Mouse (Mus musculus): Measurements from ENCODE around the gene Sik3. TPM values are rescaled to one million over a fixed set of nuclear protein-coding genes. Genes with fewer than 3 reads are reported as not detected.

Gene Sik3
- polyA plus RNA-seq, 1 experiment from 2014 or later: 5.7 TPM

DNA sequence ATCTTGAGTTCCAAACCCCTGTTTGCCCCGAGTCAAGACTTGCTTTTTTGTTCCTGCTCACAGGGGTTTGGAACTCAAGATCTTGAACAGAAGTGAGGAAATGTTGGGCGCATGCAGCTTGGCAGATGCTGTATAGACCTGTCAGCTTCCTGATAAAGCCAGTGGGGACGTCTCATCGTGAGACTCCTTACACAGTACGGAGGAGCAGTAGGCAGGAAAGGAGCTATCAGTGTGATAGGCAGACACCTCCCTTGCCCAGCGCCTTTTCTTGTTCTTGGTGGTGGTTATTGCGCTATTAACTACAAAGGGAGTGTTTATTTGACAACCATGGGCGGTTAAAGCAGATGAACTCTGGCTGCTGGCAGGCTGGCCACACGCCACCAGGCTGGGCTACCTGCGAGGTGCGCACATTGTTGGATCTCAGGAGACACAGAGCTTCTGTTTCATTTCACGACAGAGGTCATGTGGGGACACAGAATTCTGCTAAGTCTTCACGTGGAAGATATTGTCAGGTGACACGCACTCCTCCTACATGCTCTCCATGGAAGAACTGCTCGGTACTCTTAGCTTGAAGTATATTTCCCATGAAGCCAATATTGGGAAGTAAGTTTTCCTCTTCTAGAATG lies 85.9 kb downstream of the Sik3 start:
- no peak overlapping the region for H3K27ac ChIP-seq (ENCODE audit: low read length)
- ATAC-seq (ENCODE audit: insufficient read depth, low FRiP score): no peak
- no peak overlapping the region for H3K4me2 ChIP-seq (ENCODE audit: low read depth, low read length)
- H3K9ac ChIP-seq (ENCODE audit: low read length): no peak overlapping the region
- no peak overlapping the region for H3K4me3 ChIP-seq (replicated peaks; ENCODE audit: low read length)
- peaks cover 12% of the 10 kb centered on the region for H3K4me1 ChIP-seq (ENCODE audit: control insufficient read depth, insufficient read depth, low read length)
- H3K27me3 ChIP-seq (ENCODE audit: control insufficient read depth, insufficient read depth, low read length): no peaks in the 10 kb centered on the region
- WGBS: 64% methylated on average over 15 of the region's 15 CpGs
- H3K36me3 ChIP-seq (ENCODE audit: control insufficient read depth, insufficient read depth, low read length): no peaks in the 10 kb centered on the region
- H3K9me3 ChIP-seq (replicated peaks; ENCODE audit: control insufficient read depth, low read length): no peaks in the 10 kb centered on the region

DNA sequence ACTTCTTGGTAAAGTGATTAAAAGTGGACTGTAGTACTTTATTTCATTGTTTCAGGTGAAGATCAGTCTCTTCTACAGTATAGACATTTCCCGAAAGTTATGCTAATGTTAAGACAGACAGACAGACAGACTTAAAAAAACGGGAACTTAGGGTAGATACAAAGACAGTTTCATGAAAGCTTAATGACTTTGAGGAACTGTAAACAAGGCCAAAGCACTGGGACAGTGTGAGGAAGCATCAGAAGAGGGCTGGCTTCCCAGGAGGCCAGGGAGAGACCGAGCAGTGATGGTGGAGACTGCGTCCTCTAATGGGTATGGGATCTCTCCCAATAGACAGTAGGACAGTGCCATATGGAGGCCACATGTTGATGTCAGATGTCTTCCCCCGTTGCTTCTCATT lies 86.5 kb downstream of the Sik3 start:
- Histone ChIP-seq H3K27me3 (ENCODE audit: control insufficient read depth, insufficient read depth, low read length) (no peaks in the 10 kb centered on the region), H3K9ac (ENCODE audit: low read length) (no peak overlapping the region), H3K4me3 (replicated peaks; ENCODE audit: low read length) (no peak overlapping the region), H3K9me3 (replicated peaks; ENCODE audit: control insufficient read depth, low read length) (no peaks in the 10 kb centered on the region), H3K36me3 (ENCODE audit: control insufficient read depth, insufficient read depth, low read length) (no peaks in the 10 kb centered on the region), H3K4me2 (ENCODE audit: low read depth, low read length) (no peak overlapping the region), H3K27ac (ENCODE audit: low read length) (no peak overlapping the region), H3K4me1 (ENCODE audit: control insufficient read depth, insufficient read depth, low read length) (peaks cover 12% of the 10 kb centered on the region)
- no peak for ATAC-seq (ENCODE audit: insufficient read depth, low FRiP score)
- 80% methylated on average over 5 of the region's 5 CpGs for WGBS

DNA sequence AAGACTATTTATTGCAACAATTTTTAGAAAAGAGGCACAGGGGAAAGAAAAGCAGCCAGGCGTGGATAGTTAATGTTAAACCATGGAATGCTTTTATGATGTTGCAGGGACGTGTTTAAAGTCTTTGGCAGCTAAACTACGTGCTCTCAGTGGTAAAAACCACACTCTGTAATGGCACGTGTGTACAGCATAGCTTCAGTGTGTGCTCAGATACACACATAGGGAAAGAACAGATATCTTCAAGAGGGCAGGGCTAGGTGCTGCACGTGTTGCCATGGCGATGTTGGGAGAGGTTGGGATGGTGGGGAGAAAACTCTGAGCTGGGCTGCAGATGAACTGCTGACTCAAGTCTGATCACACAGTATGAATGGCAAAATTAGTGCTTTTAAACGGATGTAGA lies 90.5 kb downstream of the Sik3 start:
- 65% methylated on average over 7 of the region's 7 CpGs for WGBS
- H3K27me3 ChIP-seq (ENCODE audit: control insufficient read depth, insufficient read depth, low read length): no peaks in the 10 kb centered on the region
- H3K27ac ChIP-seq (ENCODE audit: low read length): no peak overlapping the region
- no peak overlapping the region for H3K4me2 ChIP-seq (ENCODE audit: low read depth, low read length)
- peaks cover 12% of the 10 kb centered on the region; the same call in 1 of the 2 replicates for H3K4me1 ChIP-seq (ENCODE audit: control insufficient read depth, insufficient read depth, low read length)
- no peak overlapping the region for H3K4me3 ChIP-seq (replicated peaks; ENCODE audit: low read length)
- no peak overlapping the region for H3K9ac ChIP-seq (ENCODE audit: low read length)
- H3K9me3 ChIP-seq (replicated peaks; ENCODE audit: control insufficient read depth, low read length): no peaks in the 10 kb centered on the region
- no peaks in the 10 kb centered on the region for H3K36me3 ChIP-seq (ENCODE audit: control insufficient read depth, insufficient read depth, low read length)
- ATAC-seq (ENCODE audit: insufficient read depth, low FRiP score): peak; percentile 71; the same call in 1 of the 2 replicates

DNA sequence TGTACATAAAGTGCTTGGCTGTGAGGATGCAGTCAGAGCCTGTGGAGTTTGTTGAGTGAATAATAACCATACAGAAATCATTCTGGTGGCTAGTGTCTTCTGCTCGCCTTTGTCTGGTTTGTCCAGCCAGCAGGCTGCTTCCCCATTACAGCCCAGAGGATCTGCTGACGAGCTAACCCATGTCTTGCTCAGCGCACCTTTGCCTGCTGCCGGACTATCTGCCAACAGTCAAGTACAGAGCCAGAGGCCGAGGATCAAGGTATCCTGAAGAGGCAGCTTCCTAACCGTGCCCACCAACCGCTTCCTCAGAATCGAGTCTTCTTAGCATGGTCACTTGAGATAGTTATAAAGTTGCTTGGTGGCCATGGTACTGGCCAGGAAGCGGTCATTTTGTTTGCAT lies 93.5 kb downstream of the Sik3 start:
- Histone ChIP-seq H3K9ac (ENCODE audit: low read length) (no peak overlapping the region), H3K36me3 (ENCODE audit: control insufficient read depth, insufficient read depth, low read length) (no peaks in the 10 kb centered on the region), H3K9me3 (replicated peaks; ENCODE audit: control insufficient read depth, low read length) (no peaks in the 10 kb centered on the region), H3K4me2 (ENCODE audit: low read depth, low read length) (no peak overlapping the region), H3K4me3 (replicated peaks; ENCODE audit: low read length) (no peak overlapping the region), H3K27me3 (ENCODE audit: control insufficient read depth, insufficient read depth, low read length) (no peaks in the 10 kb centered on the region), H3K27ac (ENCODE audit: low read length) (no peak overlapping the region), H3K4me1 (ENCODE audit: control insufficient read depth, insufficient read depth, low read length) (peaks cover 20% of the 10 kb centered on the region)
- WGBS: 88% methylated on average over 9 of the region's 9 CpGs
- ATAC-seq (ENCODE audit: insufficient read depth, low FRiP score): no peak

DNA sequence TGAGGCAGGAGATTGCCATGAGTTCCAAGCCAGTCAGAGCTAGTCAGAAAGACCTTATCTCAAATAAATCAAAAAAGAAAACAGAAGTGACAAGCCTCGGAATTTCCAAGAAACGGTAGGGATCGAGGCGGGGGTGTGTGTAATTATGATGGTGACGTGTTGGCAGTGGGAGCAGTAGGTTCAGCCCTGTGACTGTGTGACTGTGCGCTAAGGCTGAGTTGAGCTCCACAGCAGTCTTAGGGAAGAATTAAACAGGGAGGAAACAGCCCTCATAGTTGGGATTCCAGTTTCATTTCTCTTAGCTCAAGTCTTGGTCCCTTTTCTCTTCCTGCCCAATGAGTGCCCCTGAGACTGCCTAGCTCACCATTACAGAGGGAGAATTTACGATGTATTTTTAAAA lies 98.0 kb downstream of the Sik3 start:
- ATAC-seq (ENCODE audit: insufficient read depth, low FRiP score): 0 out of 2 replicates have a peak, but pooled peaks have one; percentile 59
- 0 out of 2 replicates have a peak overlapping the region, but pooled peaks have one; percentile 4 for H3K4me2 ChIP-seq (ENCODE audit: low read depth, low read length)
- 16% methylated on average over 7 of the region's 7 CpGs for WGBS

DNA sequence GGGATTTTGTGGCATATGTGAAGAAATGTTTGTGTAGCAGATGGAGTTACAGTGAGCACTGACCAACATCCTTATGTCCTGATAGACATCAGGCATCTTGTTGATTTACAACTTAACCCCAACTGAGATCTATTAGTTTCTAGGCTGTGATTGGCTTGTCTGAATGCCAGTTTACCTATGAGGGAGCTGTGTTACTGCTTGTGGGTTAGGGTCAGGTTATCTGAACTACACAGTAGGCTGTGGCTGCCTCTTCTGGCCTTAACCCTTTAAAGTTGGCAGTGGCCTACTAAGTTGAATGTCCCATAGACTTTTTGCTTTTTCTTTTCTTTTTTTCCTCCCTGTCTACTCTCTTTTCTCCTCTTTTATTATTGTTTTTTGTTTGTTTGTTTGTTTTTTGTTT lies 98.7 kb downstream of the Sik3 start:
- Histone ChIP-seq H3K9ac (ENCODE audit: low read length) (no peak overlapping the region), H3K4me2 (ENCODE audit: low read depth, low read length) (no peak overlapping the region), H3K36me3 (ENCODE audit: control insufficient read depth, insufficient read depth, low read length) (no peaks in the 10 kb centered on the region), H3K27ac (ENCODE audit: low read length) (no peak overlapping the region; the same call in 1 of the 2 replicates), H3K4me3 (replicated peaks; ENCODE audit: low read length) (no peak overlapping the region), H3K9me3 (replicated peaks; ENCODE audit: control insufficient read depth, low read length) (no peaks in the 10 kb centered on the region), H3K27me3 (ENCODE audit: control insufficient read depth, insufficient read depth, low read length) (no peaks in the 10 kb centered on the region), H3K4me1 (ENCODE audit: control insufficient read depth, insufficient read depth, low read length) (peaks cover 43% of the 10 kb centered on the region)
- ATAC-seq (ENCODE audit: insufficient read depth, low FRiP score): no peak

More for the DNA sequence above, 98.0 kb downstream of the Sik3 start:
- H3K27ac ChIP-seq (ENCODE audit: low read length): peak overlapping the region; percentile 13; the same call in 1 of the 2 replicates
- no peaks in the 10 kb centered on the region for H3K27me3 ChIP-seq (ENCODE audit: control insufficient read depth, insufficient read depth, low read length)
- H3K36me3 ChIP-seq (ENCODE audit: control insufficient read depth, insufficient read depth, low read length): no peaks in the 10 kb centered on the region
- H3K4me3 ChIP-seq (replicated peaks; ENCODE audit: low read length): no peak overlapping the region
- no peaks in the 10 kb centered on the region for H3K9me3 ChIP-seq (replicated peaks; ENCODE audit: control insufficient read depth, low read length)
- no peak overlapping the region for H3K9ac ChIP-seq (ENCODE audit: low read length)
- H3K4me1 ChIP-seq (ENCODE audit: control insufficient read depth, insufficient read depth, low read length): peaks cover 40% of the 10 kb centered on the region

DNA sequence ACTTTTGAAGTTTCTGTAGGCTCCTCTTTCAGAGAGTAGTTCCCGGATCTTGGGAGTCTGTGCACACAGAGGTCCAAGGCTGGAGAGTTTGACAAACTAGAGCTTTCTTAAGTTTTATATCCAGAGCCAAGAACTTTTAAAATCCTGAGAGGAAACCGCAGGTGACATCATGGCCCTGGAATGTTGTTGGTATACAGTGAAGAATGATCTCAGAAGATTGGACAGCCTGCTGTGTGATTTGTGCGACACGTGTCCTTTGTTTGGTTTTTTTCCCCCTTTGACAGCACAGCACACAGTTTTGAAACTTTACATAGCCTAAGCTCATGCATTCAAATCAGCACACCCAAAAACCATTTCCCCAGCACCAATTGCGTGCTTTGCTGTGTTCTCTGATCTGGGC lies 99.6 kb downstream of the Sik3 start:
- Histone ChIP-seq H3K9ac (ENCODE audit: low read length) (0 out of 2 replicates have a peak overlapping the region, but pooled peaks have one; percentile 12), H3K4me2 (ENCODE audit: low read depth, low read length) (no peak overlapping the region), H3K9me3 (replicated peaks; ENCODE audit: control insufficient read depth, low read length) (no peaks in the 10 kb centered on the region), H3K36me3 (ENCODE audit: control insufficient read depth, insufficient read depth, low read length) (no peaks in the 10 kb centered on the region), H3K4me3 (replicated peaks; ENCODE audit: low read length) (no peak overlapping the region), H3K27ac (ENCODE audit: low read length) (peak overlapping the region; percentile 74), H3K27me3 (ENCODE audit: control insufficient read depth, insufficient read depth, low read length) (no peaks in the 10 kb centered on the region), H3K4me1 (ENCODE audit: control insufficient read depth, insufficient read depth, low read length) (peaks cover 43% of the 10 kb centered on the region)
- ATAC-seq (ENCODE audit: insufficient read depth, low FRiP score): peak; percentile 79
- WGBS: 17% methylated on average over 5 of the region's 5 CpGs

DNA sequence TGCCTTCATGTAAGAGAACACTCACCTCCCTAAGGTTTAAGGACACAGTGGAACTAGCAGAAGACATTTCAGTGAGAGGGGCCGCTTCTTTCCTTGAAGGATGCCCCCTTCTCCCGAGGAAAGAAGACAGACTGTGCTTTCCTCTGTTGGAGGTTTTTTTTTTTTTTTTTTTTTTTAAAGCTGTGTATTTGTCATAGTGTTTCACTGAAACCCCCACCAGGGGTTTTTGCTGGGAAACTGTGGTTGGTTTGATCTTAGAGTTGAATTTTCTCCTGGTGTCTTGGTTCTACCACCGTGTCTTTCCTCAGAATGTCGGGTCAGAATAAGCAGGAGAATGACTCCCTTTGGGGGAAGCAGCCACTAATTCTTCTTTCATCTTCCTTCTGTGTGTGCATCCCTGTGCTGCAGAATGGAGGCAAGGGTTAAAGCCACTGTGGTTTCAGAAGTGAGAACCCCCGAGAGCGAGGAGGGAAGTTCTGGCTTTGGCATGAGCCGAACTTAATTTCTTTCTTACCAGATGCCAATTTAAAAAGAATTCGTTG lies 106.3 kb downstream of the Sik3 start:
- no peak overlapping the region for H3K9ac ChIP-seq (ENCODE audit: low read length)
- ATAC-seq (ENCODE audit: insufficient read depth, low FRiP score): no peak
- no peaks in the 10 kb centered on the region for H3K9me3 ChIP-seq (replicated peaks; ENCODE audit: control insufficient read depth, low read length)
- no peak overlapping the region for H3K4me3 ChIP-seq (replicated peaks; ENCODE audit: low read length)
- no peak overlapping the region for H3K27ac ChIP-seq (ENCODE audit: low read length)
- 85% methylated on average over 8 of the region's 8 CpGs for WGBS
- no peaks in the 10 kb centered on the region for H3K36me3 ChIP-seq (ENCODE audit: control insufficient read depth, insufficient read depth, low read length)
- peaks cover 33% of the 10 kb centered on the region for H3K4me1 ChIP-seq (ENCODE audit: control insufficient read depth, insufficient read depth, low read length)
- no peak overlapping the region for H3K4me2 ChIP-seq (ENCODE audit: low read depth, low read length)
- H3K27me3 ChIP-seq (ENCODE audit: control insufficient read depth, insufficient read depth, low read length): no peaks in the 10 kb centered on the region

DNA sequence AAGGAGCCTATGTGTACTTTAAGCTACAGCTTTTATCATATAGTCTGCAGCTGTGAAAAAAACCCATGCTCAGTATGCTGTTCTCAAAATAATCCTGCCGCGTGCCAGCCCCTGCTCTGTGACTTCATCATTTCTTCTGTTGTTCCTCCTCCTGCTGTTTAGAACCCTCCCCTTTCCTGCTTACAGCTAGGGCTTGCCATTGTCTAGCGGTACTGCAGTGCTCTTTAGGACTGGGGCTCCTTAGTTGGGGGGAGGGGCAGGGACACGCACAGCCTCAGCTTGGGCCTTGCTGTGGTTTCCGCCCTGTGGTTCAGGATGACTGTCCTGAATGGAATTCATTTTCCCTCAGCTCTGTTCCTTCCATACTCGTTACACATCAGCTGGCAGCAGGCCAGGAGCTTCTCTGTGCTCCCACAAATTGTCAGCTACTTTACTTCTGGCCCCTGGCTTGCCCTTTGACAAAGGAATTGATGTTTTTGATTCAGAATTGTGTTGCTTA lies 107.4 kb downstream of the Sik3 start:
- Histone ChIP-seq H3K27me3 (ENCODE audit: control insufficient read depth, insufficient read depth, low read length) (no peaks in the 10 kb centered on the region), H3K36me3 (ENCODE audit: control insufficient read depth, insufficient read depth, low read length) (no peaks in the 10 kb centered on the region), H3K4me3 (replicated peaks; ENCODE audit: low read length) (no peak overlapping the region), H3K9ac (ENCODE audit: low read length) (peak overlapping the region; percentile 14; the same call in 1 of the 2 replicates), H3K4me1 (ENCODE audit: control insufficient read depth, insufficient read depth, low read length) (peaks cover 33% of the 10 kb centered on the region), H3K9me3 (replicated peaks; ENCODE audit: control insufficient read depth, low read length) (no peaks in the 10 kb centered on the region), H3K27ac (ENCODE audit: low read length) (peak overlapping the region; percentile 79), H3K4me2 (ENCODE audit: low read depth, low read length) (no peak overlapping the region)
- WGBS: 7% methylated on average over 6 of the region's 6 CpGs
- ATAC-seq (ENCODE audit: insufficient read depth, low FRiP score): peak; percentile 92
